ENCODE assay signal across 9 mouse cellular contexts in the genomic region with DNA sequence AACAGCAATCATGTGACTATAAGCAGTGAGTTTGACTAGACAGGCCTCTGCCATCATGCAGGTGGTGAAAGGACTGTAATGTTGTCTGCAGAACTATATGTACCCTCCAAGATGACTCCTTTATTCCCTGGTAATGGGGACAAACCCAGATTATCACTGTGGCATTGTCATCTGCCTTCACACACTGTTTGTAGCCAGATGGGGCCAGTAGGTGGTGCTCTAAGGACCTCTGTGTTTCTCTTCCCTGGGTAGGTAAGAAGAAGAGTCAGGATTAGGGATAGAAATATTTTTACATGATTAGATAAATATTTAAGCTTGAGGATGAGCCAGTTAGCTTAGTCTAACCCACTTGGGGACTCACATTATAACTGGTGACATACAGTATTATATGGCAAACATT. TPM values are rescaled to one million over a fixed set of nuclear protein-coding genes. Genes with fewer than 3 reads are reported as not detected.
DNase-seq lines count a peak whose midpoint lies in the region; ATAC-seq and TF ChIP-seq lines count a peak whose summit lies in the region.
"Had no signal": no experiment of that assay in that cellular context is flagged by ENCODE, and none has a peak within 500 bp of the region (broad histone marks: within the 10 kb centered on the region; RNA-seq: fewer than 3 reads in every experiment).

No protein-coding gene starts in this region.

- peak; percentile 72; the same call in 1 of the 2 replicates for TF ChIP-seq CTCF in brain, embryonic 14.5 days (IDR thresholded peaks at IDR 0.05; ENCODE audit: borderline replicate concordance, extremely low read depth, insufficient read depth, insufficient read length)
- TF ChIP-seq CTCF in lung, embryonic 14.5 days (IDR thresholded peaks at IDR 0.05; ENCODE audit: low read depth): peak; percentile 71

- ATAC-seq in forebrain, embryonic 12.5 days (ENCODE audit: low FRiP score): no peak
- ATAC-seq in forebrain, embryonic 15.5 days (replicated peaks): peak; percentile 38
- peak; percentile 58; the same call in 1 of the 2 replicates for ATAC-seq in lung, embryonic 14.5 days (ENCODE audit: insufficient read depth)

- no peak overlapping the region for H3K27ac ChIP-seq in forebrain, embryonic 10.5 days
- no peak overlapping the region for H3K27ac ChIP-seq in forebrain, embryonic 12.5 days
- H3K27ac ChIP-seq in forebrain, embryonic 15.5 days (replicated peaks): no peak overlapping the region
- no peak overlapping the region for H3K27ac ChIP-seq in lung, embryonic 14.5 days (ENCODE audit: low read depth)
- H3K27ac ChIP-seq: macrophage had no signal

- no peak overlapping the region for H3K4me3 ChIP-seq in forebrain, embryonic 10.5 days
- H3K4me3 ChIP-seq in forebrain, embryonic 12.5 days (replicated peaks): no peak overlapping the region
- no peak overlapping the region for H3K4me3 ChIP-seq in forebrain, embryonic 15.5 days
- no peak overlapping the region for H3K4me3 ChIP-seq in lung, embryonic 14.5 days (ENCODE audit: low read depth, low read length)

- peaks cover 98% of the 10 kb centered on the region for H3K36me3 ChIP-seq in forebrain, embryonic 10.5 days (replicated peaks)
- H3K36me3 ChIP-seq in forebrain, embryonic 12.5 days (replicated peaks): peaks cover 80% of the 10 kb centered on the region
- peaks cover 62% of the 10 kb centered on the region for H3K36me3 ChIP-seq in forebrain, embryonic 15.5 days
- H3K36me3 ChIP-seq in lung, embryonic 14.5 days (ENCODE audit: insufficient read depth): peaks cover 89% of the 10 kb centered on the region

- no peak for TF ChIP-seq POLR2A in brain, embryonic 14.5 days (IDR thresholded peaks at IDR 0.05; ENCODE audit: borderline replicate concordance, extremely low read depth, insufficient read depth, insufficient read length, poor library complexity, severe bottlenecking)

- no peak overlapping the region for H3K4me2 ChIP-seq in forebrain, embryonic 12.5 days
- no peak overlapping the region for H3K4me2 ChIP-seq in forebrain, embryonic 15.5 days (replicated peaks)
- no peak overlapping the region for H3K4me2 ChIP-seq in lung, embryonic 14.5 days

- H3K9ac ChIP-seq in forebrain, embryonic 12.5 days: no peak overlapping the region
- no peak overlapping the region for H3K9ac ChIP-seq in forebrain, embryonic 15.5 days (replicated peaks)
- no peak overlapping the region for H3K9ac ChIP-seq in lung, embryonic 14.5 days

- no peaks in the 10 kb centered on the region for H3K27me3 ChIP-seq in forebrain, embryonic 10.5 days (ENCODE audit: poor library complexity, severe bottlenecking)
- H3K27me3 ChIP-seq in forebrain, embryonic 12.5 days: no peaks in the 10 kb centered on the region
- no peaks in the 10 kb centered on the region for H3K27me3 ChIP-seq in forebrain, embryonic 15.5 days
- no peaks in the 10 kb centered on the region for H3K27me3 ChIP-seq in lung, embryonic 14.5 days (ENCODE audit: insufficient read depth, low read length)

- DNase-seq in forebrain, embryonic 10.5 days (ENCODE audit: extremely low spot score, low spot score): peak; percentile 23
- peak; percentile 9 for DNase-seq in A20 (ENCODE audit: low read depth, low spot score)
- DNase-seq in brain, embryonic 14.5 days (ENCODE audit: low read depth): peak; percentile 76
- DNase-seq in kidney, postnatal 25 days: peak; percentile 50 to 78
- DNase-seq in lung, embryonic 14.5 days: peak; percentile 79
- peak; percentile 61 for DNase-seq in right cerebral cortex, adult 18-20 months

- no peaks in the 10 kb centered on the region for H3K9me3 ChIP-seq in forebrain, embryonic 10.5 days
- no peaks in the 10 kb centered on the region for H3K9me3 ChIP-seq in forebrain, embryonic 12.5 days
- no peaks in the 10 kb centered on the region for H3K9me3 ChIP-seq in forebrain, embryonic 15.5 days
- H3K9me3 ChIP-seq in lung, embryonic 14.5 days (ENCODE audit: low read depth, low read length): no peaks in the 10 kb centered on the region

- H3K4me1 ChIP-seq in forebrain, embryonic 10.5 days: no peaks in the 10 kb centered on the region
- no peaks in the 10 kb centered on the region for H3K4me1 ChIP-seq in forebrain, embryonic 12.5 days
- H3K4me1 ChIP-seq in forebrain, embryonic 15.5 days: no peaks in the 10 kb centered on the region
- H3K4me1 ChIP-seq in lung, embryonic 14.5 days (ENCODE audit: insufficient read depth): no peaks in the 10 kb centered on the region

RNA-seq across cellular contexts. Expression of gene Polr1a, which starts 19.1 kb away (rescaled TPM):
- 49.1 and 49.6 TPM in 2 replicates for polyA plus RNA-seq in forebrain, embryonic 10.5 days (2016; fragmentation: Nextera tagmentation; extraction: Ambion mirVana)
- 33.3 and 40.5 TPM in 2 replicates for polyA plus RNA-seq in forebrain, embryonic 12.5 days (2016; fragmentation: Nextera tagmentation; extraction: Ambion mirVana)
- polyA plus RNA-seq in brain, embryonic 14.5 days (2012; rRNA removed): 15.0 and 20.4 TPM in 2 replicates
- 18.9 and 19.9 TPM in 2 replicates for polyA plus RNA-seq in forebrain, embryonic 15.5 days (2015; fragmentation: Nextera tagmentation; extraction: Ambion mirVana)
- polyA plus RNA-seq in lung, embryonic 14.5 days (2014; fragmentation: Nextera tagmentation; extraction: Ambion mirVana): 35.0 and 37.2 TPM in 2 replicates

RNA-seq across cellular contexts. Expression of gene Ptcd3, which starts 19.4 kb away (rescaled TPM):
- 157 and 162 TPM in 2 replicates for polyA plus RNA-seq in forebrain, embryonic 10.5 days (2016; fragmentation: Nextera tagmentation; extraction: Ambion mirVana)
- 120 and 126 TPM in 2 replicates for polyA plus RNA-seq in forebrain, embryonic 12.5 days (2016; fragmentation: Nextera tagmentation; extraction: Ambion mirVana)
- 48.0 and 57.4 TPM in 2 replicates for polyA plus RNA-seq in brain, embryonic 14.5 days (2012; rRNA removed)
- 90.4 and 98.1 TPM in 2 replicates for polyA plus RNA-seq in forebrain, embryonic 15.5 days (2015; fragmentation: Nextera tagmentation; extraction: Ambion mirVana)
- 109 and 115 TPM in 2 replicates for polyA plus RNA-seq in lung, embryonic 14.5 days (2014; fragmentation: Nextera tagmentation; extraction: Ambion mirVana)

Comparison
In these comparisons a context has a peak if more than half of its experiments do, and no peak if none do; other contexts are left out.
1. DNase-seq: peak in every context shown above with its lines; median percentile 79 in lung, embryonic 14.5 days; 76 in brain, embryonic 14.5 days; 64 in kidney, postnatal 25 days; 61 in right cerebral cortex, adult 18-20 months; 23 in forebrain, embryonic 10.5 days; 9 in A20.